Mouse (Mus musculus): ENCODE data around the gene Ano6. TPM values are rescaled to one million over a fixed set of nuclear protein-coding genes. Genes with fewer than 3 reads are reported as not detected.

The Ano6 gene
- polyA plus RNA-seq, 1 experiment from 2014 or later, result 34.9 TPM

DNA sequence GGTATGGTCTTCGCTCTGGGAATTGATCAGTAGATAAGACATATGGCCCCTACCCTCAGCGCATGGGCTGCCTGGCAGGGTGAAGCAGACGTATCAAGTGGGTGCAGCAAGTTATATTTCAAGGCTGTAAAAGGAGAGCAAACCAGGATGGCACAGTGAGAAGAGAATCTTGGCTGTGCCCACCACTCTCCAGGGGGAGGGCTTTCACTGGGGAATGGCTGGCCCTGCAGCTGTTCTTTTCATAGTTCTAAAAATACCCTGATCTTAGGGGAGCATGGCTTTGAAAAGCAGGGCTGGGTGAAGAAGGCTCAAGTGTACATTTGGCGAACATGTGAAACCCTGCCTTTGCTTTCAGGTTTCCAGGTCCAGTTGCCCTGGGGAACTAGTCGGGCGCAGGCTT is 11.5 kb downstream of the Ano6 start:
- ATAC-seq (ENCODE audit: low FRiP score, low read depth), result no peak
- Histone ChIP-seq H3K9ac (no peak overlapping the region), H3K4me1 (peaks cover 27% of the 10 kb centered on the region), H3K27ac (no peak overlapping the region), H3K4me2 (replicated peaks) (no peak overlapping the region), H3K4me3 (no peak overlapping the region), H3K36me3 (no peaks in the 10 kb centered on the region), H3K9me3 (no peaks in the 10 kb centered on the region), H3K27me3 (replicated peaks) (no peaks in the 10 kb centered on the region)
- WGBS, result 85% methylated on average over 6 of the region's 6 CpGs

- Histone ChIP-seq H3K27ac (no peak overlapping the region), H3K27me3 (replicated peaks) (no peaks in the 10 kb centered on the region), H3K4me2 (replicated peaks) (no peak overlapping the region), H3K4me3 (no peak overlapping the region), H3K4me1 (peaks cover 27% of the 10 kb centered on the region), H3K9me3 (no peaks in the 10 kb centered on the region), H3K36me3 (no peaks in the 10 kb centered on the region), H3K9ac (no peak overlapping the region)
- WGBS, result 65% methylated on average over 2 of the region's 2 CpGs
- ATAC-seq (ENCODE audit: low FRiP score, low read depth), result no peak
Observed at GRCm38 (mm10) chr15:95802762-95803161, 12.1 kb downstream of the Ano6 start.

DNA sequence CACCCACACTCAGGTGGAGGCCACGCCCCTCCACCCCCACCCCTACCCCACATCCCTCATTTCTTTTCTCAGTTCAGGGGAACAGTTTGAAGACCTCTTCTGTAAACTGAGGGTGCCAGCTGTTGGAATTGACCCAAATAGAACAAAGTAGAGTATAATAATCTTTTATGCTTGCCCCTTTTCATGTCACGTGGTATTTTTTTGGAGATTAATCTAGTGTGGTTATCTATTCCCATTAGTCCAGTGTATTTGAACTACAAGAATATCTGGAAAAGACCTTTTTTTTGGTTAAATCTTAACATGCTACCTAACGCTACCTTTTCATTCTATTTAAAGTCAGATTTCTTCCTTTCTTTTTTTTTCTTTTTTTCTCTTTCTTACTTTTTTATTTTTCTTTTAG is 12.8 kb downstream of the Ano6 start:
- Histone ChIP-seq H3K4me2 (replicated peaks) (no peak overlapping the region), H3K9ac (no peak overlapping the region), H3K36me3 (no peaks in the 10 kb centered on the region), H3K27ac (no peak overlapping the region), H3K4me1 (peaks cover 27% of the 10 kb centered on the region), H3K27me3 (replicated peaks) (no peaks in the 10 kb centered on the region), H3K9me3 (no peaks in the 10 kb centered on the region), H3K4me3 (no peak overlapping the region)
- 93% methylated on average over 3 of the region's 3 CpGs for WGBS
- no peak for ATAC-seq (ENCODE audit: low FRiP score, low read depth)

- no peaks in the 10 kb centered on the region for H3K27me3 ChIP-seq (replicated peaks)
- no peaks in the 10 kb centered on the region for H3K9me3 ChIP-seq
- 48% methylated on average over 7 of the region's 7 CpGs for WGBS
- H3K27ac ChIP-seq, result no peak overlapping the region
- peaks cover 27% of the 10 kb centered on the region for H3K4me1 ChIP-seq
- H3K9ac ChIP-seq, result no peak overlapping the region
- H3K36me3 ChIP-seq, result no peaks in the 10 kb centered on the region
- no peak for ATAC-seq (ENCODE audit: low FRiP score, low read depth)
- H3K4me2 ChIP-seq (replicated peaks), result no peak overlapping the region
- no peak overlapping the region for H3K4me3 ChIP-seq
Observed at GRCm38 (mm10) chr15:95804255-95804654, 13.6 kb downstream of the Ano6 start.

DNA sequence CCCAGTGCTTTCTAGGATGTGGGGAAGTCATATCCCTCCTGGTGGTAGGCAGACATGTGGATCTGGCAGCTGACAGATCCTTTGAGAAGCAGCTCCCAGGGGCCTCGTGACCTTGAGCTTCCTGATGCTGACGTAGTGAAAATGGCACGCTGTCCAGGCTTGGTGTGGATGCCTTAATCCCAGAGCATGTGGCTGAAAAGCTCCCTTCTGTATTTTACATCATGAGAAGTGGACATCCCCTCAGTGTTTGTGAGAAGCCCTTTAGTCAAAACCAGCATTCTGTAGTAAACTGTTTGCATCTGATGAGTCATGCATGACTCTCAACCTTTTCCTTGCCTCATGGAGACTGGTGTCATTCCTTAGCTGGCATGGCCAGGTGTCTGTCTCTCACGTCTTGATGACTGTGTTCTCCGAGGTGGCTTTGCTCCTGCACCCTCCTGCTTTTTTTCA is 14.4 kb downstream of the Ano6 start:
- Histone ChIP-seq H3K4me3 (no peak overlapping the region), H3K9ac (no peak overlapping the region), H3K27ac (no peak overlapping the region), H3K4me1 (peaks cover 27% of the 10 kb centered on the region), H3K9me3 (no peaks in the 10 kb centered on the region), H3K4me2 (replicated peaks) (no peak overlapping the region), H3K27me3 (replicated peaks) (no peaks in the 10 kb centered on the region), H3K36me3 (no peaks in the 10 kb centered on the region)
- ATAC-seq (ENCODE audit: low FRiP score, low read depth), result no peak
- WGBS, result 69% methylated on average over 5 of the region's 5 CpGs

DNA sequence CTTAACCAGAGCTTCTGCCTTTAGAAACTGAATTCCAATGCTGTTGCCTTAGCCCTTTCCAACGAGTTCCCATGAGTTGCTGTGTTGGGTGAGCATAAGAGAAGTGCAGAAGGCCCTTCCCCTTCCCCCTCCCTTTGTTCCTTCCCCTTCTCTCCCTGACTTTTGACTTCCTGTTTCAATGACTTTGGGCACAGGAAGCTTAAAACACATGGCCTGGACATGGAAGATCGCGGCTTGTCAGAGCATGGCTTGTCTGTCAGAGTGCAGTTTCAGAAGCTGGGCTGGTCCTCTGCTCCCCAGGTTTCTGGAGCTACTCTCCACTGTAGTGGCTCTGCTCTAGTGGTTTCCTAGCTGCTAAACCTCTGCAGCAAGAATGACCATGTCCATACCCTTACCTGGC is 17.3 kb downstream of the Ano6 start:
- Histone ChIP-seq H3K36me3 (peaks cover 8% of the 10 kb centered on the region), H3K9ac (no peak overlapping the region), H3K27ac (no peak overlapping the region), H3K4me3 (no peak overlapping the region), H3K9me3 (no peaks in the 10 kb centered on the region), H3K4me1 (peaks cover 14% of the 10 kb centered on the region), H3K27me3 (replicated peaks) (no peaks in the 10 kb centered on the region), H3K4me2 (replicated peaks) (no peak overlapping the region)
- WGBS, result 73% methylated on average over 3 of the region's 3 CpGs
- ATAC-seq (ENCODE audit: low FRiP score, low read depth), result no peak

- no peak for ATAC-seq (ENCODE audit: low FRiP score, low read depth)
Observed at GRCm38 (mm10) chr15:95810357-95810761, 19.7 kb downstream of the Ano6 start.

GRCm38 (mm10) chr15:95812821-95813571 is 22.4 kb downstream of the Ano6 start:
- Histone ChIP-seq H3K36me3 (peaks cover 8% of the 10 kb centered on the region), H3K9ac (no peak overlapping the region), H3K27ac (no peak overlapping the region), H3K27me3 (replicated peaks) (no peaks in the 10 kb centered on the region), H3K9me3 (no peaks in the 10 kb centered on the region), H3K4me2 (replicated peaks) (no peak overlapping the region), H3K4me1 (no peaks in the 10 kb centered on the region), H3K4me3 (no peak overlapping the region)
- ATAC-seq (ENCODE audit: low FRiP score, low read depth), result no peak
- 96% methylated on average over 8 of the region's 8 CpGs for WGBS

More at GRCm38 (mm10) chr15:95810357-95810761, 19.7 kb downstream of the Ano6 start:
- H3K9ac ChIP-seq, result no peak overlapping the region
- WGBS, result 96% methylated on average over 4 of the region's 4 CpGs
- H3K27ac ChIP-seq, result no peak overlapping the region
- H3K4me3 ChIP-seq, result no peak overlapping the region
- peaks cover 8% of the 10 kb centered on the region for H3K36me3 ChIP-seq
- H3K9me3 ChIP-seq, result no peaks in the 10 kb centered on the region
- H3K4me1 ChIP-seq, result no peaks in the 10 kb centered on the region
- H3K4me2 ChIP-seq (replicated peaks), result no peak overlapping the region
- no peaks in the 10 kb centered on the region for H3K27me3 ChIP-seq (replicated peaks)

GRCm38 (mm10) chr15:95817501-95817900 is 26.9 kb downstream of the Ano6 start:
- Histone ChIP-seq H3K4me1 (no peaks in the 10 kb centered on the region), H3K9ac (no peak overlapping the region)

DNA sequence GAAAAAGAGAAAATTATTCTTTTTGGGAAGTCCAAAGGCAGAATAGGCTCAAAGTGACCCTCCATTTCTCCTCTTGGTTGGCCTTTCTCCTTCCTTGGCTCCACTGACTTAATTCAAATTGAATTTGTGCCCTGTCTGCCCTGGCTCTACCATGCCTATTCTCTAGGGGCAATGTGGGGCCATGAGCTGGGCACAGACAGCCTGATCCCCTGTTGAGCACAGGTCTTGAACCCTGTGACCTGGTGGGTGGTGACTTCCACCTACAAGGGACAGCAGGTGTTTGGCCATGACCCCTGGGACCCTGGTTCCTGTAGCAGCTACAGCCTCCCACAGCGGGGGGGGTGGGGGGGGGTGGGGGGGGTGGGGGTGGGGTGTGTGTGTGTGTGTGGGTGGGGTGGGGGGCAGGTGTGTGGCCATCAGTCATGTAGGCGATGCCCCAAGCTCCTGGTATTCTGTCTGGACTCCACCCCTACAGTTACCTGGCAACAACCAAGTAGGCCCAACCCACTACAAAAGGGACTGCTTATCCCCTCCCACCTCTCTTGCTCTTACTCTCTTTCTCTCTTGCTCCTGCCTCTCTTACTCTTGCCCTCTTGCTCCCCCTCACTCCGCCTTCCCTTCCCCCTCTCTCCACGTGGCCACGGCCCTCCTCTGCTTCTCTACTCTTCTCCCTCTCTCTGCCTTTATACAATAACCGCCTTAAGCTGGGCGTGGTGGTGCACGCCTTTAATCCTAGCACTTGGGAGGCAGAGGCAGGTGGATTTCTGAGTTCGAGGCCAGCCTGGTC is 28.8 kb downstream of the Ano6 start:
- 87% methylated on average over 9 of the region's 9 CpGs for WGBS
- Histone ChIP-seq H3K27me3 (replicated peaks) (no peaks in the 10 kb centered on the region), H3K9me3 (no peaks in the 10 kb centered on the region), H3K4me3 (no peak overlapping the region), H3K27ac (no peak overlapping the region), H3K4me2 (replicated peaks) (no peak overlapping the region), H3K4me1 (no peaks in the 10 kb centered on the region), H3K36me3 (0 out of 2 replicates have a peak, but pooled peaks cover 3% of the 10 kb centered on the region), H3K9ac (no peak overlapping the region)
- no peak for ATAC-seq (ENCODE audit: low FRiP score, low read depth)

More at GRCm38 (mm10) chr15:95817501-95817900, 26.9 kb downstream of the Ano6 start:
- 83% methylated on average over 3 of the region's 3 CpGs for WGBS
- no peak for ATAC-seq (ENCODE audit: low FRiP score, low read depth)
- H3K27ac ChIP-seq, result no peak overlapping the region
- H3K27me3 ChIP-seq (replicated peaks), result no peaks in the 10 kb centered on the region
- no peak overlapping the region for H3K4me3 ChIP-seq
- H3K9me3 ChIP-seq, result no peaks in the 10 kb centered on the region
- H3K4me2 ChIP-seq (replicated peaks), result no peak overlapping the region
- 0 out of 2 replicates have a peak, but pooled peaks cover 3% of the 10 kb centered on the region for H3K36me3 ChIP-seq

GRCm38 (mm10) chr15:95820142-95820541 is 29.5 kb downstream of the Ano6 start:
- Histone ChIP-seq H3K36me3 (0 out of 2 replicates have a peak, but pooled peaks cover 3% of the 10 kb centered on the region), H3K4me2 (replicated peaks) (no peak overlapping the region), H3K27me3 (replicated peaks) (no peaks in the 10 kb centered on the region), H3K27ac (no peak overlapping the region), H3K9ac (no peak overlapping the region), H3K4me1 (no peaks in the 10 kb centered on the region), H3K4me3 (no peak overlapping the region), H3K9me3 (no peaks in the 10 kb centered on the region)
- WGBS, result 94% methylated on average over 12 of the region's 12 CpGs
- no peak for ATAC-seq (ENCODE audit: low FRiP score, low read depth)

DNA sequence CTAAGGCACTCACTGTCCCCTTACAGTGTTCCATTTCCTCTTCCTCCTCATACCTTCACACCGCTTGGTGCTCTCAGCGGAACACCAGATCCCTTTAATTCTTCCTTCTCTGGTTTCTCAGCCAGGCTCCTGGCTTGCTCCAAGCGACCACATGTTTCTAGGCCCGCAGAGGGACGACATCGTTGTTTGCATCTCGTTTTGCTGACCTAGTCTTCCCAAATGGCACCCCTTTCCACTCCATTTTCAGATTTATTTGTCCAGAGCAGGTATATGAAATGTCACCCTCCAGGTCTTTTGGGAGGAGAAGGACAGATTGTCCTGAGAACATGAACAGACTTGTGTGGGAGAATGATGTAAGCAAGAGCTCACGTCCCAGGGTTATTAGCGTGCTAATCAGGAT is 30.0 kb downstream of the Ano6 start:
- H3K9me3 ChIP-seq, result no peaks in the 10 kb centered on the region
- H3K4me3 ChIP-seq, result no peak overlapping the region
- 0 out of 2 replicates have a peak, but pooled peaks cover 3% of the 10 kb centered on the region for H3K36me3 ChIP-seq
- no peak overlapping the region for H3K4me2 ChIP-seq (replicated peaks)
- ATAC-seq (ENCODE audit: low FRiP score, low read depth), result no peak
- 90% methylated on average over 9 of the region's 9 CpGs for WGBS
- no peaks in the 10 kb centered on the region for H3K4me1 ChIP-seq
- H3K9ac ChIP-seq, result no peak overlapping the region
- H3K27ac ChIP-seq, result no peak overlapping the region
- H3K27me3 ChIP-seq (replicated peaks), result no peaks in the 10 kb centered on the region
